Comparison of ENCODE assay signal across 18 mouse cellular contexts in genomic region chr10:110155494-110155893, GRCm38 (mm10).
DNase-seq lines count a peak whose midpoint lies in the region; ATAC-seq and TF ChIP-seq lines count a peak whose summit lies in the region.
"Had no signal": no experiment of that assay in that cellular context is flagged by ENCODE, and none has a peak within 500 bp of the region (broad histone marks: within the 10 kb centered on the region; RNA-seq: fewer than 3 reads in every experiment).

No protein-coding gene starts in this region.

- H3K27me3 ChIP-seq in midbrain, embryonic 15.5 days (replicated peaks) = no peaks in the 10 kb centered on the region
- no peaks in the 10 kb centered on the region for H3K27me3 ChIP-seq in midbrain, embryonic 10.5 days (ENCODE audit: low read depth, poor library complexity, severe bottlenecking)
- no peaks in the 10 kb centered on the region for H3K27me3 ChIP-seq in liver, embryonic 12.5 days (replicated peaks)
- H3K27me3 ChIP-seq: heart, embryonic 12.5 days; megakaryocyte, embryonic 14.5 days had no signal

- H3K9ac ChIP-seq in midbrain, embryonic 15.5 days = no peak overlapping the region
- no peak overlapping the region for H3K9ac ChIP-seq in liver, embryonic 12.5 days
- H3K9ac ChIP-seq: heart, embryonic 12.5 days; liver, embryonic 14.5 days had no signal

- DNase-seq in layer of hippocampus, adult 2 months (ENCODE audit: low spot score in 2 of 2) = peak in 1 of 2 experiments; percentile 34
- no peak for DNase-seq in layer of hippocampus, postnatal 25 days (ENCODE audit: extremely low spot score in 1 of 2, low spot score in 1 of 2)
- DNase-seq in midbrain, embryonic 10.5 days (ENCODE audit: low spot score) = no peak
- no peak for DNase-seq in urinary bladder, postnatal 14 days (ENCODE audit: low spot score)
- DNase-seq: adrenal gland, postnatal 10 days; cerebellum, adult 9-11 months; embryo, embryonic 11 days; heart, postnatal 36 days; kidney, adult 18-20 months; kidney, postnatal 14 days; right cerebral cortex, postnatal 25 days; thymus, adult 18-20 months had no signal

- no peak overlapping the region for H3K4me3 ChIP-seq in layer of hippocampus, adult 2 months
- H3K4me3 ChIP-seq in midbrain, embryonic 15.5 days = no peak overlapping the region
- H3K4me3 ChIP-seq in midbrain, embryonic 10.5 days = no peak overlapping the region
- no peak overlapping the region for H3K4me3 ChIP-seq in liver, embryonic 12.5 days
- H3K4me3 ChIP-seq: heart, embryonic 12.5 days; megakaryocyte, embryonic 14.5 days had no signal

- H3K4me2 ChIP-seq in midbrain, embryonic 15.5 days = no peak overlapping the region
- no peak overlapping the region for H3K4me2 ChIP-seq in liver, embryonic 12.5 days
- H3K4me2 ChIP-seq: heart, embryonic 12.5 days had no signal

- H3K27ac ChIP-seq in layer of hippocampus, adult 2 months = peak overlapping the region; percentile 81
- 0 out of 2 replicates have a peak overlapping the region, but pooled peaks have one; percentile 0 for H3K27ac ChIP-seq in midbrain, embryonic 15.5 days
- H3K27ac ChIP-seq in midbrain, embryonic 10.5 days (replicated peaks) = no peak overlapping the region
- no peak overlapping the region for H3K27ac ChIP-seq in liver, embryonic 12.5 days
- H3K27ac ChIP-seq: liver, embryonic 14.5 days had no signal

- ATAC-seq in midbrain, embryonic 15.5 days (replicated peaks) = no peak
- ATAC-seq in hematopoietic stem cell, adult 5-6 weeks (replicated peaks in 1 of 2; ENCODE audit: insufficient read depth in 1 of 2, low FRiP score in 2 of 2, low TSS enrichment in 1 of 2, low read depth in 1 of 2, poor library complexity in 2 of 2, severe bottlenecking in 2 of 2) = peak; percentile 80 to 90
- ATAC-seq in liver, embryonic 12.5 days = no peak

- no peaks in the 10 kb centered on the region for H3K9me3 ChIP-seq in midbrain, embryonic 15.5 days
- H3K9me3 ChIP-seq in midbrain, embryonic 10.5 days (replicated peaks) = no peaks in the 10 kb centered on the region
- no peaks in the 10 kb centered on the region for H3K9me3 ChIP-seq in liver, embryonic 12.5 days (replicated peaks)
- H3K9me3 ChIP-seq: heart, embryonic 12.5 days had no signal

- no peak for TF ChIP-seq CTCF in layer of hippocampus, adult 2 months (conservative IDR thresholded peaks at IDR 0.05)

- H3K36me3 ChIP-seq in midbrain, embryonic 15.5 days (replicated peaks) = no peaks in the 10 kb centered on the region
- H3K36me3 ChIP-seq in midbrain, embryonic 10.5 days = no peaks in the 10 kb centered on the region
- H3K36me3 ChIP-seq in liver, embryonic 12.5 days = no peaks in the 10 kb centered on the region
- H3K36me3 ChIP-seq: heart, embryonic 12.5 days had no signal

- WGBS in midbrain, embryonic 15.5 days = 74% methylated on average over 2 of the region's 2 CpGs
- WGBS in midbrain, embryonic 10.5 days = 91% methylated on average over 2 of the region's 2 CpGs
- WGBS in liver, embryonic 12.5 days (ENCODE audit: insufficient replicate concordance) = 41% methylated on average over 2 of the region's 2 CpGs

- peaks cover 29% of the 10 kb centered on the region for H3K4me1 ChIP-seq in midbrain, embryonic 15.5 days
- no peaks in the 10 kb centered on the region for H3K4me1 ChIP-seq in midbrain, embryonic 10.5 days
- no peaks in the 10 kb centered on the region for H3K4me1 ChIP-seq in liver, embryonic 12.5 days
- H3K4me1 ChIP-seq: megakaryocyte, embryonic 14.5 days had no signal

Comparison
In these comparisons a context has a peak if more than half of its experiments do, and no peak if none do; other contexts are left out.
1. H3K27ac ChIP-seq: peak in layer of hippocampus, adult 2 months (single experiment) and midbrain, embryonic 15.5 days (single experiment); none in midbrain, embryonic 10.5 days (single experiment) and liver, embryonic 12.5 days (single experiment).
2. ATAC-seq: peak in hematopoietic stem cell, adult 5-6 weeks (2 of 2); none in midbrain, embryonic 15.5 days (single experiment) and liver, embryonic 12.5 days (single experiment).